Mouse (Mus musculus): ENCODE data around the gene Tlr5. TPM values are rescaled to one million over a fixed set of nuclear protein-coding genes. Genes with fewer than 3 reads are reported as not detected.

Gene Tlr5
- total RNA-seq, 4 experiments from 2014 or later: 0.51 to 1.2 (median 0.82) TPM

- DNase-seq (ENCODE audit: low spot score in 2 of 2): no peak
Measured at GRCm38 (mm10) chr1:182953165-182953564, 1.4 kb upstream of the Tlr5 start.

GRCm38 (mm10) chr1:182953667-182954066 is 921 bp upstream of the Tlr5 start:
- no peak for DNase-seq (ENCODE audit: low spot score in 2 of 2)

- no peak for DNase-seq (ENCODE audit: low spot score in 2 of 2)
Measured at GRCm38 (mm10) chr1:182955047-182955620, 546 bp downstream of the Tlr5 start.

GRCm38 (mm10) chr1:182956186-182956960 is 1.8 kb downstream of the Tlr5 start:
- no peak for DNase-seq (ENCODE audit: low spot score in 2 of 2)

GRCm38 (mm10) chr1:182957001-182957757 is 2.6 kb downstream of the Tlr5 start:
- DNase-seq (ENCODE audit: low spot score in 2 of 2): no peak

- no peak for DNase-seq (ENCODE audit: low spot score in 2 of 2)
Measured at GRCm38 (mm10) chr1:182957826-182958544, 3.4 kb downstream of the Tlr5 start.

GRCm38 (mm10) chr1:182958824-182959223 is 4.2 kb downstream of the Tlr5 start:
- no peak for DNase-seq (ENCODE audit: low spot score in 2 of 2)

GRCm38 (mm10) chr1:182959251-182959691 is 4.7 kb downstream of the Tlr5 start:
- no peak for DNase-seq (ENCODE audit: low spot score in 2 of 2)

GRCm38 (mm10) chr1:182959811-182960455 is 5.3 kb downstream of the Tlr5 start:
- peak; percentile 72 to 78 for DNase-seq (ENCODE audit: low spot score in 2 of 2)

GRCm38 (mm10) chr1:182961076-182961475 is 6.5 kb downstream of the Tlr5 start:
- DNase-seq (ENCODE audit: low spot score in 2 of 2): no peak

GRCm38 (mm10) chr1:182963329-182963728 is 8.7 kb downstream of the Tlr5 start:
- no peak for DNase-seq (ENCODE audit: low spot score in 2 of 2)

GRCm38 (mm10) chr1:182964855-182965466 is 10.4 kb downstream of the Tlr5 start:
- no peak for DNase-seq (ENCODE audit: low spot score in 2 of 2)

- no peak for DNase-seq (ENCODE audit: low spot score in 2 of 2)
Measured at GRCm38 (mm10) chr1:182968732-182969131, 14.1 kb downstream of the Tlr5 start.

GRCm38 (mm10) chr1:182972240-182972639 is 17.7 kb downstream of the Tlr5 start:
- no peak for DNase-seq (ENCODE audit: low spot score in 2 of 2)

GRCm38 (mm10) chr1:182974826-182975225 is 20.2 kb downstream of the Tlr5 start:
- no peak for DNase-seq (ENCODE audit: low spot score in 2 of 2)

GRCm38 (mm10) chr1:182980702-182981101 is 26.1 kb downstream of the Tlr5 start:
- no peak for DNase-seq (ENCODE audit: low spot score in 2 of 2)

- DNase-seq (ENCODE audit: low spot score in 2 of 2): peak; percentile 72 to 81
Measured at GRCm38 (mm10) chr1:182982995-182983394, 28.4 kb downstream of the Tlr5 start.

GRCm38 (mm10) chr1:182983496-182984127 is 29.0 kb downstream of the Tlr5 start:
- no peak for DNase-seq (ENCODE audit: low spot score in 2 of 2)

GRCm38 (mm10) chr1:182986243-182986642 is 31.7 kb downstream of the Tlr5 start:
- DNase-seq (ENCODE audit: low spot score in 2 of 2): no peak

GRCm38 (mm10) chr1:182986750-182987149 is 32.2 kb downstream of the Tlr5 start:
- DNase-seq (ENCODE audit: low spot score in 2 of 2): no peak
